Mouse (Mus musculus) mouse embryonic stem cell (cell line): ENCODE results near the gene Prpf39.

Experiments used
- in situ Hi-C, 2 experiments: fragments of 300-500 bp; cut with MboI; formaldehyde crosslinking; loops; 1 replicate in 1 of 2; 3 replicates in 1 of 2; pipeline ENCODE4 v1.14.3; 2019 to 2020; ENCODE audit warnings: low sequenced_read_pairs in 2 of 2, low pct_unique_long_range_greater_than_20kb in 1 of 2, mixed read lengths in 1 of 2; ENCODE audit not compliant: unreplicated experiment in 1 of 2

The Prpf39 gene

DNA sequence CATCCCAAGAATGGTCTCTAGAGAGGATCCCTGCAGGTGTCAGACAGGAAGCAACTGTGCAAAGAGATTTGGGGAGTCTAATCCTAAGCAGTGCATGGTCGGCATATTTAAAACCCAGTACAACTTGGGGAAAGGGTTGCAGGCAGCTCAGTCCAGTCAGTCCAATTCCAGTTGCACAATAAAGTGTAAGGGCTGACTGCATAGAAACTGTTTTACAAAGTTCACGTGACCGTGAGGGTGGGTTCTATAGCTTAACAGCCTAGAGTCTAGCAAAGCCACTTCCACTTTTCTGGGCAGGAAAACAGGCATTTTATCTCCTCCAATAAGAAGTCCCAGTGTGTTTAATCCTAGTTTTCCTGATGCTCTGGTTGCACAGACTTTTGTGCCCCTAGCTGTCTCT, 75.4 kb downstream of the Prpf39 start:
- in situ Hi-C loops, result no loop called here

GRCm38 (mm10) chr12:65112811-65113210, 76.7 kb downstream of the Prpf39 start:
- in situ Hi-C loops, result no loop called here
